Mouse (Mus musculus): ENCODE measurements at regions not wholly inside any gene's neighbourhood (a gene's known extent, or its start where the extent isn't known, plus 50 kb on each side); places are given as distances from the start of the nearest gene placed in this dataset.

DNA sequence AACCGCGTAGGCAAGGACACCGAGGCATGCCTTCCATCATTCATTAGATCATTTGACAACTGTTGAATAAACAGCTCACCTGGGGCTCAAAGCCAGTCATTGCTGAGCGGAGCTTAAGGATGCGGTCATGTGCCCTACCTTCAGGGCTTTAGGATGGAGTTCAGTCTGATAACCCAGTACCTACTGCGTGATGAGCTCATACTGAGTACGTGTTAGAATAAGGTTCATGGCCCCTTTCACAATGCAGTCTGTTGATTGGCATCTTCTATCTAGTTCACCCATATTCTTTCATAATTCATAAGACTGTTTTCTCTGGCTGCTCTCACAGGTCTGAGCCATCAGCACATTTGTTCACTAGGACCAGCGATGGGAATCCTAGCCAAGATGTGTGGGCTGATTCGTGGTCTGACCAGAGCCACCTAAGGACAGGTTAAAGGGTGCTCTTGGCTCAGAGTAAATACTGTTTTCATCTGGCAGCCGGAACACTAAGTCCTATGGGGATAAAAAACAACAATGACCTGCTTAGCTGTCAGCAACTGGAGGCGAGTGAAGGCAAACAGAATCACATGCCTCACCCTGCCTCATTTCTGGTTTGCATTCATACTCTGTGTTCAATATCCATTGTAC is 71.4 kb upstream of the Elovl5 start:
- ATAC-seq (ENCODE audit: low TSS enrichment), result no peak

DNA sequence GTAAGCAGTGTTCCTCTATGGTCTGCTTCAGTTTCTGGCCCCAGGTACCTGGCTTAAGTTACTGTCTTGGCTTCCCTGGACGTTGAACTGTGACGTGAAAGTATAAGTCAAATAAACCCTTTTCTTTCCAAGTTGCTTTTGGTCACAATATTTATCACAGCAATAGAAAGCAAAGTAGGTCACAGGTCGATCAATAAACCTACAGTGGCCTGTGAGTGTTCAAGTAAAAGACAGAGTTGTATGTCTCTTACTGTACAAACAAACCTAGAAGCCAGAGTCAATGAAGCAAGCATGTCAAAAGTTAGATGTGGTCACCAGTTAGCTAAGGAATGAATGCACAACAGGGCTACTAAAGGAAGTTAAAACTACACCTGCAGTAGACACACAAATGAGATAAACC is 68.6 kb upstream of the Elovl5 start:
- no peak for ATAC-seq (ENCODE audit: low TSS enrichment)

DNA sequence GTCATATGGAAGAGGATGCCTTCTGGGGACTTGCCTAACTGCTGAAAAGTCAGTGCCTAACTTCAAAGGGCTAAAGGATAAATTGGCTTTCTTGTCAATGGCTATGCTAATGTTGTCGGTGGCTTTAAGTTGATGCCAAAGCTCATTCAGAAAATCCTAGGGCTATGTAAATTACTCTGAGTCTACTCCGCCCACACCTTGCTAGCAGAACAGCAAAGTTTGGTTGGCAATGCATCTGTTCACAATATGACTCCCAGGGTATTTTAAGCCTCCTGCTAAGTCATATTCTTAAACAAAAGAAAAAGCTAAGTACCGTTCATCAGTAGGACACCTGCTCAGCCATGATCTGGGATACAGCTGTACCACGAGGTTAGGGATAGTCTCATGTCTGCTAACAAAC is 67.8 kb upstream of the Elovl5 start:
- peak; percentile 98 for ATAC-seq (ENCODE audit: low TSS enrichment)

DNA sequence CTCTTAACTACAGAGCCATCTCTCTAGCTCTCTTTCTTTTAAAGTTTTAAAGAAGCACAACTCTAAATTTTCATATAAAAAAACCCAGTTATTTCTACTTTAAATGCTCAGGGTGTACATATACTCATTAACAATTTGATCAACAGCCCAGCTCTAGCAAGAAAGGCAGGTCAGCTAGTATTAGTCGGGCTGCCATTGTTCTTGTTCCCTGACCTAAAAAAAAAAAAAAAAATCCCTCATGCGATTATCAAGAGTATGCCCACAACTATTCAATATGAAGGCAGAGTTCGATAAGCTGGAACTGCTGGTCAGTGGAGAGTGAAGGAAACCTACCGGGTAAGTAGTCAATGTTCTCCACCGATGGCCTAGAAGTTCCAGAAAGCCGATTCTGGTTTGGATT is 65.8 kb upstream of the Elovl5 start:
- ATAC-seq (ENCODE audit: low TSS enrichment), result no peak

DNA sequence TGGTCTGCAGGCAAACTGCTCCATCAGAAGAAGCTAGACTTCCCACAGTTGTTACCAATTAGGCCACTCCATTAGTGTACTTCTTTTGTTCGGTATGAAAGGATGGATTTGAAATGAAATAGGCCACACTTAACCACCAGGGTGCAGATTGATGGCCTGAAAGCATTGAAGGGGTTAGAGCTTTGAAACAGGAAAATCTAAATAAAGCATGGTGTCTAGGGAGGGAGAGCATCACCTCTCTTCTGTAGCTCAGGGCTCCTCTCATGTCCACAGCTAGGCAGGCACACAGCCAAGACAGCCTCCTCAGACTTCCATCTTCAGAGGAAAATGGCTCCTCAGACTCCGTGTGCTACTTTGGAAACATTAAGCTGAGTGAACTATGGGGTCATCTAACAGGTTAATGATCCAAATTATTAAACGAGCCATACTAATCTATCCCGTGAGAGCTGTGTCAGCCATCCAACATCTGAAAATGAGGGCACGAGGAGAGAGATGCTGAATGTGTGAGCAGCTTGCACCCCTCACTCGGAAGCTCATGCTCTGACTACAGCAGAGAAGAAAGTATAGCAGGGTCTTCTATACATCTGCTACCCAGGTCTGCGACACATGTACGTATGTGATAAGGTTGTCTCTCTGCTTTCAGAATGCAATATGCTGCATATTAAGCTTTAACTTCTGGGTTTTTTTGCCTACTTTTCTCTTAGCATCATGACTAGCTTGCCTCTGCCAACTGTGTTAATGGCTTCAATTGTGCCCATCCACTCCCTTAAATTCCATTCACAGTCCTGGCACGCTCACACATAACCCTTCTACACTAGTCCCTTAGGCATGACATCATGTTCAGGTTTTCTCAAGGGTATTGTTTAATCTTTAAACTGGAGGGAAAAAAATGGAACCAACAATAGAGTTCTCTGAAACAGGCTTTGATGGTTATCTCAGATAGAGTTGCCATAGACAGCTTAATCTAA is 59.8 kb upstream of the Elovl5 start:
- ATAC-seq (ENCODE audit: low TSS enrichment), result no peak

DNA sequence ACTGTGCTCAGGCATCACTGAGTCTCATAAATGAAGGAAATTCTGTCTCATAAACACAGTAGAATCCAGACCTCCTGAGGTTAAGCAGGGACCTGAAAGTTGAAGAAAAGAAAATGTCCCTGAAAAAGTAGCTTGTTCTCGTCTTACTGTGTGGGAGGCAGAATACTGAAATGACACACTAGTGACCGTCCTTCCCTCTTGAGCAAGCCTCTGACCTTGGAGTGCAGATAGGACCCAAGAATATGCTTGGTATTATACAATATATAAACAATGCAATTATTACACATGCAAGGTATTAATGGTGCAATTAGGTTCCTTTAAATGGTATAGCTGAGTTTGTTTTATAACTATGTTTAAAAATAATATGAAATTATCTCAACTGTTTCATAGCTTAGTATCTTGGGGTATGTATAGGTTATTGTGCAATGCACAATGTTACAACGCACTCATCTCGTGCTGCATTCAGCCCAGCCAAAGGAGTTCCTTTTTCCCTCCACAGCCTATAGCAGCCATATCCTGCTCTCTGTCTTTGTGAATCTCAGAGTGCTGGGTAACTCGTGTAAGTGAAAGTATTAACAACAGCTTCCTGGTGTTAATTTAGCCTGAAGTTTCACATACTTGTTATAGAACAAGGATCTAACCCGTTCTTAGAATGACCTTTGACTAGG is 58.9 kb upstream of the Elovl5 start:
- ATAC-seq (ENCODE audit: low TSS enrichment), result no peak

Measured in frontal cortex, adult (tissue).